Mouse (Mus musculus) ES-E14 (cell line): Measurements from ENCODE around the gene Stx8. TPM values are rescaled to one million over a fixed set of nuclear protein-coding genes. Genes with fewer than 3 reads are reported as not detected.

Experiments
- DNase-seq: peaks from one replicate; pipeline ENCODE4 v3.0.0-alpha.2; 2013; ENCODE audit warnings: low read depth, low spot score
- H3K27ac ChIP-seq: 2 replicates; pipeline ENCODE4 v1.5.1; 2012; ENCODE audit warnings: low read depth, mild to moderate bottlenecking, low read length, moderate library complexity, mixed read lengths; ENCODE audit not compliant: poor library complexity, insufficient read depth, severe bottlenecking
- H3K36me3 ChIP-seq: 2 replicates; pipeline ENCODE4 v1.6.1; 2012; ENCODE audit warnings: mild to moderate bottlenecking, low read length, moderate library complexity, mixed read lengths; ENCODE audit not compliant: control insufficient read depth, poor library complexity, insufficient read depth, severe bottlenecking
- H3K4me1 ChIP-seq, 2 experiments: fragments of 150-350 bp in 1 of 2; sonication (generic) in 1 of 2; 2 replicates each; pipeline ENCODE4 v1.6.1; 2012; ENCODE audit warnings: low read length in 2 of 2, mild to moderate bottlenecking in 1 of 2, mixed read lengths in 1 of 2; ENCODE audit not compliant: control insufficient read depth in 2 of 2, insufficient read depth in 2 of 2, poor library complexity in 1 of 2
- H3K4me3 ChIP-seq, 2 experiments: fragments of 150-350 bp in 1 of 2; sonication (generic) in 1 of 2; 2 replicates each; pipeline ENCODE4 v1.5.1; 2012; ENCODE audit warnings: low read length in 2 of 2, low read depth in 1 of 2, mild to moderate bottlenecking in 1 of 2, mixed read lengths in 1 of 2; ENCODE audit not compliant: insufficient read depth in 1 of 2, poor library complexity in 1 of 2, severe bottlenecking in 1 of 2
- H3K9ac ChIP-seq: 2 replicates; pipeline ENCODE4 v1.6.1; 2012; ENCODE audit warnings: low read depth, mild to moderate bottlenecking, low read length, mixed read lengths; ENCODE audit not compliant: poor library complexity, insufficient read depth, severe bottlenecking
- H3K9me3 ChIP-seq: fragments of 150-350 bp; sonication (generic); 2 replicates; pipeline ENCODE4 v1.6.1; 2012; ENCODE audit warnings: low read depth, mild to moderate bottlenecking, low read length; ENCODE audit not compliant: control insufficient read depth, insufficient read depth
- CHD2 ChIP-seq: IDR thresholded peaks from 2 replicates; pipeline ENCODE4 v1.6.1; 2014; ENCODE audit warnings: mild to moderate bottlenecking, low read depth, low read length, inconsistent platforms
- HCFC1 ChIP-seq: IDR thresholded peaks from 2 replicates; pipeline ENCODE4 v1.6.1; 2012; ENCODE audit warnings: low read length, inconsistent platforms, borderline replicate concordance; ENCODE audit not compliant: insufficient read depth
- MAFK ChIP-seq: IDR thresholded peaks from 2 replicates; pipeline ENCODE4 v1.6.1; 2014; ENCODE audit warnings: mild to moderate bottlenecking, low read depth, low read length, inconsistent platforms; ENCODE audit not compliant: insufficient read depth
- ZC3H11A ChIP-seq: IDR thresholded peaks from 2 replicates; pipeline ENCODE4 v1.6.1; 2012; ENCODE audit warnings: low read depth, mild to moderate bottlenecking, inconsistent platforms, low read length, borderline replicate concordance
- ZNF384 ChIP-seq: IDR thresholded peaks from 2 replicates; pipeline ENCODE4 v1.6.1; 2012; ENCODE audit warnings: low read depth, low read length, inconsistent platforms
- in situ Hi-C, 2 experiments: fragments of 600-800 bp; cut with MboI; formaldehyde crosslinking; loops; one replicate each; pipeline ENCODE4 v1.15.1; 2025; ENCODE audit warnings: low sequenced_read_pairs in 2 of 2, inconsistent platforms in 1 of 2; ENCODE audit not compliant: unreplicated experiment in 2 of 2
- total RNA-seq: library from RNA; depleted of rRNA; stranded (reverse); fragments of 300-350 nt; gene quantifications from 2 replicates; pipeline ENCODE4 v1.2.3, GENCODE M21; 2012

Stx8 gene
- total RNA-seq, 1 experiment: 19.4 TPM

GRCm38 (mm10) chr11:68072597-68073210 is 106.7 kb downstream of the Stx8 start:
- H3K4me3 ChIP-seq: no peak overlapping the region
- no peak for TF ChIP-seq ZC3H11A
- TF ChIP-seq CHD2: no peak
- no peak for TF ChIP-seq MAFK
- TF ChIP-seq ZNF384: no peak
- TF ChIP-seq HCFC1: no peak
- H3K27ac ChIP-seq: no peak overlapping the region
- no peak for DNase-seq
- no peaks in the 10 kb centered on the region for H3K4me1 ChIP-seq
- in situ Hi-C loops: no loop called here
- H3K9ac ChIP-seq: no peak overlapping the region
- H3K9me3 ChIP-seq: no peaks in the 10 kb centered on the region
- no peaks in the 10 kb centered on the region for H3K36me3 ChIP-seq

DNA sequence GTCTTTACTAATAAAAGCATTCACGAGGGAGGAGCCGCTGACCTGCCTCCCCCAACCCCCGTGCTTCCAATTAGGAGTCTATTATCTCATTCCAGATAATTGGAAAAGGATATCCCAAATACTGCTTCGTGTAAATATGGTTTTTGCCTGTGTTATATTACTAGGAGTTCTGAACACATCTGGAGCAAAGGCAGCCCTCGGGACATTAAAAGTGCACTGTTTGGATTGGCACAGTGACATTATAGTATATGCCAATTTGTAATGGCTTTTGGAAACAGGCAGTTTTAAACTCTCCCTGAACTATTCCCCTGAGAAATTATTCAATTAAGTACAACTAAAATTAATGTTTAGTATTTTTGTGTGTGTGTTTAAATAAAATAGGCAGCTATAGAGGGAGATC is 108.7 kb downstream of the Stx8 start:
- DNase-seq: no peak
- H3K4me3 ChIP-seq: no peak overlapping the region

DNA sequence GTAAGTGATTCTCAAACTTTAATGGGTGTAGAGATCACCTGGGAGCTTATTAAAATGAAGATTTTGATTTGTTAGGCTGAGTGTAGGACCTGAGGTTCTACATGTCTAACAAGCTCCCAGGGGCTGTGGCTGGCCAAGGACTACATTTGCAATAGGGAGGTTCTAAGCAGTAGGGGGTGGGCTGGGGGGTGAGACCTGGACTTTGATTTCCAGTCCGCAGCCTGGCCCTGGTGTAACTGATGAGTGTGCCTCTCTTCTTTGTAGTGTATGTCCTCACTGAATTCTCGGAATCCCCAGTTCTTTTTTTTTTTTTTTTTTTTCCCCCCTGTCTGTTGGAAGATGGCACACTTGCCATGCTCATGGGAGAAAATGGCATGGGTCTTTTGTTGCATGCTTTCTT is 109.3 kb downstream of the Stx8 start:
- no peak overlapping the region for H3K4me3 ChIP-seq
- H3K36me3 ChIP-seq: no peaks in the 10 kb centered on the region
- no peak overlapping the region for H3K27ac ChIP-seq
- no peaks in the 10 kb centered on the region for H3K4me1 ChIP-seq
- in situ Hi-C loops: no loop called here
- no peak for TF ChIP-seq HCFC1
- no peak for TF ChIP-seq ZNF384
- no peak for TF ChIP-seq MAFK
- TF ChIP-seq CHD2: no peak
- no peak for TF ChIP-seq ZC3H11A
- DNase-seq: no peak
- no peaks in the 10 kb centered on the region for H3K9me3 ChIP-seq
- H3K9ac ChIP-seq: no peak overlapping the region

More for the DNA sequence above, 108.7 kb downstream of the Stx8 start:
- in situ Hi-C loops: no loop called here
- H3K4me1 ChIP-seq: no peaks in the 10 kb centered on the region
- no peaks in the 10 kb centered on the region for H3K9me3 ChIP-seq
- no peak overlapping the region for H3K9ac ChIP-seq
- TF ChIP-seq CHD2 (no peak), HCFC1 (no peak), ZC3H11A (no peak), MAFK (no peak), ZNF384 (no peak)
- H3K36me3 ChIP-seq: no peaks in the 10 kb centered on the region
- no peak overlapping the region for H3K27ac ChIP-seq

DNA sequence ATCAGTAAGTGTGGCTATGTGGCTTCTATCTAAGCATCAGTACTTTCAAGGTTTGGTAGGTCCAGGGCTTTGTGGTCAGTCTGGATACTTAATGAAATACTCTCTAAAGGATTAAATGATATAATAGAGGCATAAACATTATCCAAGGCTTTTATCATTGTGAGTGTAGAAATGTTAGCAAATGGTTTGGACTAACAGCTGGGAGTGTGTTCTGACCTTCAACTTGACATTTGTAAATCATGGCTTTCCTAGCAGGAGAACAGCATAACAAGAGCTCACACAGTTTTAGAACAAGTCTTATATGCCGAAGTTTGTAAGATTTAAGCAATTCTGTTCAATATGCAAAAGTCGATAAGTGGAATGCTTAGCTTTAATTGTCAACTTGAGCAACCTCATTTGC is 113.8 kb downstream of the Stx8 start:
- no peak for DNase-seq
- Histone ChIP-seq H3K4me1 (no peaks in the 10 kb centered on the region), H3K27ac (no peak overlapping the region), H3K36me3 (no peaks in the 10 kb centered on the region), H3K9ac (no peak overlapping the region), H3K9me3 (no peaks in the 10 kb centered on the region), H3K4me3 (no peak overlapping the region)
- in situ Hi-C loops: no loop called here
- TF ChIP-seq ZC3H11A (no peak), MAFK (no peak), CHD2 (no peak), ZNF384 (no peak), HCFC1 (no peak)
